Mouse (Mus musculus) embryonic facial prominence, embryonic 13.5 days (tissue): ENCODE measurements around the gene Zfp112. TPM values are rescaled to one million over a fixed set of nuclear protein-coding genes. Genes with fewer than 3 reads are reported as not detected.

Experiments used
- polyA plus RNA-seq: library from polyadenylated mRNA; unstranded; fragments of >200 nt; fragmentation: Nextera tagmentation; extraction: Ambion mirVana; gene quantifications from 2 replicates; pipeline ENCODE4 v1.2.1, GENCODE M21; 2015

Zfp112 gene
- polyA plus RNA-seq, 1 experiment from 2014 or later, result 10.1 TPM

Other genes starting within 250 kb of the Zfp112 start
- not detected in 2 replicates for gene Vmn1r177, start 245.9 kb upstream of the Zfp112 start, polyA plus RNA-seq
- not detected in 2 replicates for gene Vmn1r178, start 220.3 kb upstream of the Zfp112 start, polyA plus RNA-seq
- not detected in 2 replicates for gene Vmn1r179, start 185.3 kb upstream of the Zfp112 start, polyA plus RNA-seq
- gene Vmn1r180, start 161.7 kb upstream of the Zfp112 start, polyA plus RNA-seq, result not detected in 2 replicates
- gene Vmn1r181, start 137.7 kb upstream of the Zfp112 start, polyA plus RNA-seq, result not detected in 2 replicates
- not detected in 2 replicates for gene V1rd19, start 110.6 kb upstream of the Zfp112 start, polyA plus RNA-seq
- gene Vmn1r183, start 59.1 kb upstream of the Zfp112 start, polyA plus RNA-seq, result not detected in 2 replicates
- 23.8 and 25.4 TPM in 2 replicates for gene Zfp180, start 30.4 kb upstream of the Zfp112 start, polyA plus RNA-seq
- gene Zfp235, start 21.9 kb downstream of the Zfp112 start, polyA plus RNA-seq, result 18.8 and 21.9 TPM in 2 replicates
- gene Zfp114, start 62.7 kb downstream of the Zfp112 start, polyA plus RNA-seq, result 7.2 and 9.4 TPM in 2 replicates
- 10.8 and 12.4 TPM in 2 replicates for gene Zfp111, start 99.1 kb downstream of the Zfp112 start, polyA plus RNA-seq
- gene Zfp109, start 125.2 kb downstream of the Zfp112 start, polyA plus RNA-seq, result 6.1 and 6.4 TPM in 2 replicates
- 5.3 and 6.5 TPM in 2 replicates for gene Zfp108, start 142.5 kb downstream of the Zfp112 start, polyA plus RNA-seq
- 10.7 and 10.8 TPM in 2 replicates for gene Zfp93, start 158.1 kb downstream of the Zfp112 start, polyA plus RNA-seq
- gene Zfp61, start 188.9 kb downstream of the Zfp112 start, polyA plus RNA-seq, result 53.8 and 58.5 TPM in 2 replicates
- gene Zfp94, start 204.4 kb downstream of the Zfp112 start, polyA plus RNA-seq, result 14.3 and 18.8 TPM in 2 replicates
- 0.25 TPM in 1 of 2 replicates, not detected in the other for gene Tescl, start 221.6 kb downstream of the Zfp112 start, polyA plus RNA-seq
- gene Lypd5, start 236.9 kb downstream of the Zfp112 start, polyA plus RNA-seq, result 0.45 and 0.91 TPM in 2 replicates